Mouse (Mus musculus) liver (tissue): ENCODE measurements around the gene Coro6.

ENCODE experiments used
- DNase-seq: peaks from one replicate; pipeline ENCODE4 v3.0.0-alpha.2; 2020; ENCODE audit warnings: mixed read lengths

Coro6 gene

DNA sequence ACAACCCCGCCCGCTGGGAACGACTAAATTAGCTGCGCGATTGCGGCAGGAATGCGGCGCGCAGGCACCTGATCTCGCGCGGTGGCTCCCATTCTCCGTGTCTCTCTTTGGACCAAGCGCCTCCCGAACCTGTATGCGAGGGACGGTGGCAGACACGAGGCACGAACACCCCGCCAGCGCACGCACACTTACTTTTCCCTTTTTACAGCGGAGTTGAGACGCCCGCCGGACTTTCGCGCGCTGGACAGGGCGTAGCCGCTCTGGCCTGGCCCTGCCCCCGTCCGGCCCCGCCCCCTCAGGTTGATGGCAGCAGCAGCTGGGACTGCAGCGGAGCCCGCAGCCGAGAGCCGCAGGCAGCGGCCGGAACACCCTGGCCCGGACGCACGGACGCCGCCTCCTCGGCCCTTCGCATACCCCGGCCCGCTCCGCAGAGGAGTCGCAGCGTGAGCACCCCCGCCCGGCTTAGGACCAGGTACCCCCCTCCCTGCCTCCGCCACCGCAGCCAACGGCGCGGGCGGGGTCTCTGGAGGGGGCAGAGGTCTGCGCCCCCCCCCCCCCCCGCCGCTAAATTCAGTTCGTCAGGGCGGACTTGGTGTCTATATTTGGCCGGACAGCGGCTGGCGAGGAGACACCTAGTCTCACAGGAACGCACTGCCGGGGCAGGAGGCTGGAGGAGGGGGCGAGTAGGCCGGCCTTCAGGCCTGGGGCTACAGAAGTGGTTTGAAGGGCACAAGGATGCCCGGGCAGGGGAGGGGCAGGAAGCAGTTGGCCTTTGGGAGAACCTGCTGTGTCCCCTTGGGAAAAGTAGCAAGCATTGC lies at the start of gene Coro6:
Gene Coro6 (plus strand): TSS at position 129 of the 818 bp plus-strand sequence.
- peak; percentile 74 for DNase-seq

DNA sequence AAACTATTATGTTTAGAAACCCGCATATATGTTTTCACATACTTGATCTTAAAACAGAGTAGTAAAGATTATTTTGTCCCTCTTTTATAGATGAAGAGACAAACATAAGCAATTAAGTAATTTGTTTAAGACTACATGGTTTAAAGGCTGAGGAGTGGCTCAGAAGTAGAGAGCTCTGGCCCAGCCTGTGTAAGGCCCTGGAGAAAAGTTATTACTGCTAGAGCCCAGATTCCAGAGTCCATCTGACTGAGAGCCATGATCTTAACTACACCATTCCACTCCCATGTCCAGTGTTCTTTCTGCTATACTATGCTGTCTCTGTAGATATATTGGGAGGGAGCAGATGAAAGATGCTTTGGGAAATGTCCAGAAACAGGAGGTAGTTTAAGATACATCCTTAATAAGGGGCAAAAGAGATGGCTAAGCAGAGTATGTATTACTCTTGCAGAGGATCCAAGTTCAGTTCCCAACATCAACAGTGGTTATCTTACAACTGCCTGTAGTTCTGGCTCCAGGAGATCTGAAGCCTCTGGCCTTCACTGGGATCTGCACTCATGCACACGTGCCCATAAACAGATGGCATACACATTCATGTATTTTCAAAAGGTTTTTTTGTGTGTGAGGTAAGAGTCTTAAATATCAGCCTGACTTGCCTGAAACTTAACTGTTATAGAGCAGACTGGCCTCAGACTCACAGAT lies 47.9 kb upstream of the Coro6 start:
- DNase-seq, result no peak

DNA sequence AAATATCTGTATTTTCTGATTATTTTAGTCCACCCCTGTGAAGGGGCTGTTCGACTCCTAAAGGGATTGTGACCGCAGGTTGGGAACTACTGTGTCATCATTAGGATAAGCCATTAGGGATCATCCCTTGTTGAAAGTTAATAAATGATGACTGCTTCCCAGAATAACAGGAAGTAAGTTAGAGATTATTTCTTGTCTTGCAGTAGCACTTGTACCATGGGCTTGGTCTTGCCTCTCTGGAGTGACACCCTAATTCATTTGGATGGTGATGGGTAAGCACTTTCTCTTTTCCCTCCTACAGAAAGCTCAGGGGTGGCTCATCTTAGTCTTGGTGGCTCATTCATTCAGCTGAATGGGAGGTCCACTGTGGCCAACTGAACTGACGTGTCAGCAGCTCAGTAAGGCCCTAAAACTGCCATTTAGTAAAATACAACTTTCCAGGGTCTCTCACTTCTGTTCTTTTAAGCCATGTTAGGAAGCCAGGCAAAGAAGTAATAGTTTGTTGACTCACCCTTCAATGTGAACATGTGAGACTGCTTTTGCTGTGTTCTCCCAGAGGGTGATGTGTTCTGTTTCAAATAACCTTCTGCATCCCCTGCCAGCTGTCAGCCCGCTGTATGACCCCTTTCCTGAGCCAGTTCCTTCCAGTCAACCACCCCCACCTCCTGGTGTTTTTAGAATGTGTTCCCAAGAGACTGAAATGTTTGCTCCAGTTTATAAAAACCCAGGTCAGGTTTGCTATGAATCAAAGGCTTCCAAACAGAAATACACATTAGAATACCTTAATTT lies 45.8 kb upstream of the Coro6 start:
- DNase-seq, result no peak

DNA sequence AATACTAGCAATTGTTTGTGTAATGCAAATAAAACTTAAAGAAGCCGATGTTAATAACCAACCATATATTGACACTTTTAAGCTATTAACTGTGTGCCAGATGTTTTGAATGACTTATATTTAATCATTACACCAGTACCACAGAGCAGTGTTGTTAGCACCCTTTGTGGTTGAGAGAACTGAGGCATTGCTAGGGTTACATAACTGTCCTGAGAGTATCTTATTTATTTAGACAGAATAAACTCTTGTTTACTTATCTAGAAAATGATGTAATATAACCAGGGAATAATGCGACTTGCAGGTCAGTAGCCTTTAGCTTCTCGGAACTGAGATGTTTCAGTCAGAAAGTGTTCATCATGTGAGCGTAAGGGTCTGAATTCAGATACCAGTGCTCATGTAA lies 44.2 kb upstream of the Coro6 start:
- DNase-seq, result no peak

DNA sequence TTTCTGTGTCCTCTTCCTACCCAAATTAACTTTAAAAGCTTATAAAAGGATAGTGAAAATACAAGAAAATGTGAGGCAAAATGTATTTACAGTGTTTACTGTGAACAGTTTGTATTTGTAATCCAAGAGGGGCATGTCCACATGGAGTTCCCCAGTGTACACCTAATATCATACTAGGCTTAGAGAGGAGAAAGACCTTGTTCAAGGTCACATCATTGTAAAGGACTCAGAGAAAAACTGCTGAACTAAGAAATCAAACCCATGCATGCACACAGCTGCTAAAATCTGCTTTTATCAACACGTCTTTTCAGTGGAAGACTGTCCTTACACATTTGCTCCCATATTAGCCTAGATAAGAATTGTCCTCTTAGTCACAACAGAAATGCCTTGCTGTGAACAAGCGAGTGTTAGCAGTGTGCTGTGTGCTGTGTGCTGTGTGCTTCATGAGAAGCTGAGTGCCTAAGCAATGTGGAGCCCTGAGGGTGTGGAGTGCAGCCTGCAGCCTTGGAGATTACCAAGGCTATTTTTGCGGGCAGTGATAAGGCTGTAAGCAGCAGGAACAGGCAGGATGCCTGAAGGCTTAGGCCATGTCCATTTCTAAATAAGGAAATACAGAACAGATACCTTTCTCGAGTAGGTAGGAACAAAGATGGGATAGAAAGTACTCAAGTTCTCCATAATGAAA lies 38.9 kb upstream of the Coro6 start:
- DNase-seq, result peak; percentile 81

DNA sequence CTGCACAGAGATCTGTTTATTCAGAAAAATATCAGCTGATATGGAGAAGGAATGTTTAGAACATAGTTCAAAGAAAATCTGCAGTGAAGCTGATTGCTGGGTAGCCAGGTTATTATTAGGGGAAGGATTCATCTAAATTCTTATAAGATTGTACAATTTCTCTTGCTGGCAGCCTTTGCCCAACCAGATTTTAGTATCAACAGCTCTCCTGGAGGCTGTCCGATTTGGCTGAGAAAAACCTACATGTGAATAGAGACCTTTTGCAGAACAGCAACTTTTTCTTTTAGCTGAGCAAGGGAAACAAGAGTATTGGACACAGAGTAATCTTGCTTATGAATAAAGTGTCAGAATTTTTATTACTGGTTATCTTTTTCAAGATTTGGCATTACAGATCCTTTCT lies 33.8 kb upstream of the Coro6 start:
- DNase-seq, result no peak

DNA sequence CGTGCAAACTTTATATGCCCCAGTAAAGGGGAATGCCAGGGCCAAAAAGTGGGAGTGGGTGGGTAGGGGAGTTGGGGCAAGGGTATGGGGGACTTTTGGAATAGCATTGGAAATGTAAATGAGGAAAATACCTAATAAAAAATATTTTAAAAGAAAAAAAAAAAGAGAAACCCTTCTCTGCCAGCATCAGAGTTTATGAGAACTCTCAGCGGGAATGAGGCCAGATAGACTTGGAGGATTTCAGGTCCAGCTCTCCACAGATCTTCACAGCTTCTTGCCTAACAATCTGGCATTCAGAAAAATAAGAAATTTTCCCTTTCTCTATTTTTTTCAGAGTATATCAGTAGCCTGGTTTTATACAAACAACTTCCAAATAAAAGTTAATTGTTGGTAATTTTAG lies 25.2 kb upstream of the Coro6 start:
- no peak for DNase-seq

DNA sequence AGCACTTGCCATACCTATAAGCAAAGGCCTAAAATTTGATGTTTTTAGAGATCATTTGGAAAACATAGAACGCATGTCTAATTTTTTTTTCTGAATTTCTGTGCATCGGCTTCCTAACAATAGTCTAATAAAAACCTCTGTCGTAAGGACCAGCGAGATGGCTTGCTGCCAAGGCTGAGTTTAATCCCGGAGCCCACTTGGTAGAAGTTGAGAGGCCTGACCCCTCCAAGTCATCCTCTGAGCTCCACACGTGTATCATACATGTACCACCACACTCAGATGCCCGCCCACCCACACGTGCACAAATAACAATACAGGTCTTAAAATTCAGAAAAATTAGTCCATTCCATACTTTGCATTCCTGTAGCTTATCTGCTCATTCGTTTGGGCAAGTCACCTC lies 22.1 kb upstream of the Coro6 start:
- DNase-seq, result no peak

DNA sequence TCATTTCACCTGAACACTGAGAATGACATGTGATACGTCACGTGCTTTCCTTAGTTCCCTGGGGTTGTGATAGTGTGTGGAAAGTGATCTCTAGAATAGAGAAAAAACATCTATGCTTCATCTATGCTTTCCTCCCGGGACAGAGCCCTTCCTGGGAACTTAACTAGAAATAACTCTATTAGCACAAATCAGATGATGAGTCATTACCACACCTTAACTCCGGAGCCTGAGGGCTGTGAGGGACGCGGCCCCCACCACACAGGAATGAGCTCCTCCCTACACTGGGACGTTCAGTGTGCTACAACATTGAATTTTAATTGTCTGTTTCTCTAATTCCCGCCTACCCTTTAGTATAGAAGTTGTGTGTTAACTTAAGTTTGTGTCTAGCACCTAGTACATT lies 21.2 kb upstream of the Coro6 start:
- no peak for DNase-seq

DNA sequence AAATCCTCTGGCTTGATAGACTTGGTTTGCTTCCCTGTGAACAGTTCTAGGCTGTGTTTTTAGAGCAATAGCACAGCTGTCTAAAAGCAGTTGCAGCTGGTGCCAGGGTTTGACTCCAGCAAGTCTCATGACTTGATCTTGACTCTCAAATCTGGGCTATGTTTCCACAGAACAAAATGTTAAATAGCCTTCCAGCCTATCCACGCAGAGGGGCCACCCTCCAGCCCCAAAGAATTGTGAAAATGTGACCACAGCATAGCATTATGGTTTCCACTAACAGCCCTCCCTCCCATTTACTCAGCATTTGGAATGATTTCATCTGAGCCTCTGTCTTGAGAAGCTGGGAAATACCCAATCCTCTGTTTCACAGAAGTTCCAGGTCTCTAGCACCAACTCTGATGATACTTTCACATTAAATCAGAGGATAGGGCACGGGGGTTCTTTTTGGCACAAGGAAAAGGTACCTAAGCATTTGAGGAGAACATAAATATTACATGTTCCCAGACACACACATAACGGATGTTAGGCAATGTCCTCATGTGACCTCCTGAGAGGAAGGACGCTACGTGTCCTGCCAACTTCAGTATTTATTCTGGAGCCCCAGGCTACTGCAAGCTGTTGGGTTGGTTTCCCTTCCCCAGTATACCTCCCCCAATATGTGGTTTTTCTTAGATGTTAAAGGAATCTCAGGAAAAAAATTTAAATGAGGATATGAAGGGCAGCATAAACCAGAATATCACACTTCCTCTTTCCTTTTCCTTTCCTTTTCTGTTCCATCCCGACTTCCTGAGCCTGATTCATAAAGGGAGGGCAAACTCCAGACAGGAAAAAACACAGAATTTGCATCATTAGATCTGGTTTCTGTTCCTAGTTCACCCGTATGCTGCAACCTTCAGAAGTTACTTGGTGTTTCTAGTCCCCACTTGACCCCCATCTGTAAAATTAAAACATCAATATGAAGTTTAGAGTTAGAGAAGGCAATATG lies 19.7 kb upstream of the Coro6 start:
- no peak for DNase-seq

DNA sequence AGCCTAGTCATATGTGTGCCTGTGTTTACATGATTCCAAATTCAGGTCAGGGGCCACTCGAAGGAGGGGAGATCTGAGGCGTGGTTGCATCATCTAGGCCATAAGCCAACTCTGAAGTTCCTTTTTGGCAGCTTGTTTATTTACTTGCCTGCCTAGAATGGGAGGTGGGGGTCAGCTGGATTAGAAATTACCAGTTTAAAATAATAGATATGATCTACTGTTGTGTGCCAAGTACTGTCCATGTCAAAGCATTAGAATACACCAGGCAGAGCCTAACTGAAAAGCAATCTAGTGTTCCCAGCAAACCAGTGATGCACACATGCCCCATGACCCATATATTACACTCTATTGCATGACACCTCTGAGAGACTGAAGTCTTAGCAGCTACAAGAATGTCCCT lies 17.3 kb upstream of the Coro6 start:
- DNase-seq, result no peak

DNA sequence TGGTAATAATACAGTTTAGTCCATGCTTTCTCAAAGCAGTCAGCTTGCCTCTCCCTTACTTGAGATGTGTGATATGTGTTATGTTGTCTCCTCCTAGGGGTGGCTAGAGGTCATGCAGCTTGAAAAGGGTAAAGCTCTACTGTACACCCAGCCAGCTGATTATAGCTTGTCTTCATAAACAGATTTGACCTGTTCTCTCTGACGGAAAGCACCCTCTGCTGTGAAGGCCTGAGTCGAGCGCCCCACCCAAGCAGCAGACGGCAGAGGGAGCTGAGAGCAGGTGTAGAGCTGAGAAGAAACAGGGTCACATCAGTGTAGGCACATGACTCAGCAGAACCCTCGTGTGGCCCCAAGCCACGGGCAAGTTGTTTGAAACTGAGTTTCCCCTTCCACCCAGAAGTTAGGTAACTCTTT lies 15.6 kb upstream of the Coro6 start:
- peak; percentile 73 for DNase-seq

DNA sequence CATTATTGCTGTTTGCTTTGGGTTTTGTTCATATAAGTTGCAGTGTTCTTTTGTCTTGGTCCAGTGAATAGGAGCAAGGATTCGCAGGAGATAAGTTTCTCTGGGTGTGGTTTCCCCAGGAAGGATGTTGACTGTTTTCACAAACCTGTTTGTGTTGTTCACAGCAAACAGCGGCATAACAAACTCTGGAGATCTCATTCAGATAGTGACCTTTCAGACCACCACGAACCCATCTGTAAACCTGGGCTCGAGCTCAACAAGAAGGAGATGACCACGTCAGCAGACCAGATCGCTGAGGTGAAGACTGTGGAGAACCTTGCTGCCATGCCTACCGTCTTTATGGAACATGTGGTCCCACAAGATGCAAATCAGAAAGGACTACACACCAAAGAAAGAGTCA lies 13.0 kb upstream of the Coro6 start:
- no peak for DNase-seq

DNA sequence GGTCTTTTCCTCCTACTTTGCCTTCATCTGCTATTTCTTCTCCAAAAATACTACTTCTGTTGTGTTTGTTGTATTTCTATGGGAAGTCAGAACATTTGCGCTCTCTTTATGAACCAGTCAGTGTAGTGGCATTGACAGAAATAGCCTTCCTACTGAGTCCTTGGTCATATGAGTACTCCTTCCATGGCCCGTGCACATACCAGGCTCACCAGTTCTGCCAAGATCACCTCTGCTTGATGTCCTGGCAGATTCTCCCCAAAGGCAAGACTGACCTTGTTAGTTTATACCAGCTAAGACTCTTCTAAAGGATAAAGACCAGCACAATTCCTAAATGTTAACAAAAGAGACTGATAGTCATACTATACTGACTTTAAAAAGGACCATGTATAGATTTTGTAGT lies 10.5 kb upstream of the Coro6 start:
- no peak for DNase-seq

DNA sequence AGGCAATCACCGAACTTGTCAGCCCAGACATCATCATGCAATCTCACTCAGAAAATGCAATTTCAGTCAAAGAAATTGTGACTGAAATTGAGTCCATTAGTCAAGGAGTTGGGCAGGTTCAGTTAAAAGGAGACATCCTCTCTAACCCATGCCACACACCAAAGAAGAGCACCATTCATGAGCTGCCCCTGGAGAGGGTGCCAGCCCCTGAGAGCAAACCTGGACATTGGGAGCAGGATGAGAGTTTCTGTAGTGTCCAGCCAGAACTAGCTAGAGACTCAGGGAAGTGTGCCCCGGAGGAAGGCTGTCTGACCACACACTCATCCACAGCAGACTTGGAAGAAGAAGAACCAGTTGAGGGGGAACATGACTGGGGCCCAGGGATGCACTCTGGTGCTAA lies 8.8 kb upstream of the Coro6 start:
- no peak for DNase-seq

DNA sequence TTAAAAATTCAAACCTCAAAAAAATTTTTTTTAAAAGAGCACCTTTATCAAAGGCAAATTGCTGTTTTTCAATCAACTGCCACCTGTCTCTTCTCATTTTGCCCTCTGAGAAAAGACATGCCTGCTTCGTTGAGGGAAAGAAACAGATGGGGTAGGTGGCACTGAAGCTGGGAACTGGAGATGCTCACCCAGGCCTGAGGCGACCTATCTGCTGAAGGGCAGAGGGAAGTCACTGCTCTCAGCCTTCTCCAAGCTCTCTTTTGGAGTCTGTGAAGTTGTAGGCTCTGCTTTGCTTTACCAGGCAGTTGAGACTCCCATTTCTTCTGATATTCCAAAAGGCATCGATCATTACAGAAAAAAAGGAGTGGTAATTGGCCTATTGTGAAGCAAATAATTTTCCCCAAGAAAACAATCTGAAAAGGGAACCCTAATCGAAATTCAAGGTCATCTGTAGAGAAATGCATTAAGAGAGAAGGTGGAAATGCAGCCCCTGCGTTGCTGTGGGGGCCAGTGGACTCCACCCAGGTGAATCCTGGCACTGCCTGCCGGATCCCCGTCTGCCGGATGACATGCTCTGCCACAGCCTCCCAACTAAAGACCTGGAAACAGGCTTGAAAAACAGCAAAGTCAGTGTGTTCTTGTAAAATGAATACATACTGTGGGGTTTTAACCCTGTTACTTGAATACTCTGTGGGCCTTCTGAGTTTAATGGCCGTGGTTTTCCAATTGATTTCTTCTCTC lies 6.3 kb upstream of the Coro6 start:
- no peak for DNase-seq

DNA sequence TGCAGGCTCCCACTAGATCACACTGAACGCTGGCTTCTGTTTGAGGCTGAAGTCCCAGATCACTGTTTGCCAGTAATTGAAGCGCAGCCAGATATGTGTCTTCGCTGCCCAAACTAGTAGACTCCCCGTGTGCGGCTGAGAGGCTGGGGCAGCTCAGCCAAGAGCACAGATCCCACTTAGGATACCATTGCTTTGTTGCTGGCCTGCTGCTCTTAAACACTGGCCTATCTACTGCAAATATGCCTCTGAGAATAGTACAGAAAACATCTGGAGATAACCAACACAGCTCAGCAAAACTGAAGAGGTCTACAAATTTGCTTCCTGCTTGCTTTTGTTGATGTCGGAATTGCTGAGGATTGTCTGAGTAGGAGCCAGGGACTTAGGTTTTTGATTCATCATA lies 5.3 kb upstream of the Coro6 start:
- no peak for DNase-seq

DNA sequence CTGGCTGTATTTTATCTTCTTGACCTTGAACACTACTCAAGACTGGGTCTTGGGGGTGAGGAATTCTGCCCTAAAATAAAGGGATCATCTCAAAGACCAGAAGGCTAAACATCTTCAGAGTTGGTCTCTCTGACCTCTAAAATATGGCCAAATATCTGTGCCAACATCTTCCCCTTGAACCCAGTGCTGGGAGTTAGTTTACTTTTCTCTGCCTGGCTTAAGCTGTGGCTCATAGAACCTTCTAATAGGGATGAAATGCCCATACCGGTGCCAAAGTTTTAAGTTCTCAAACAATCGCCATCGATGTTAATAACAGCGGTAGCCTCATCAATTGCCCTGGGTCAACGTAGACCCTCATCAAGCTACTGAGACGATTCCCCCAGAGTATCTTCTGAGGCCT lies 355 bp upstream of the Coro6 start:
- DNase-seq, result no peak

DNA sequence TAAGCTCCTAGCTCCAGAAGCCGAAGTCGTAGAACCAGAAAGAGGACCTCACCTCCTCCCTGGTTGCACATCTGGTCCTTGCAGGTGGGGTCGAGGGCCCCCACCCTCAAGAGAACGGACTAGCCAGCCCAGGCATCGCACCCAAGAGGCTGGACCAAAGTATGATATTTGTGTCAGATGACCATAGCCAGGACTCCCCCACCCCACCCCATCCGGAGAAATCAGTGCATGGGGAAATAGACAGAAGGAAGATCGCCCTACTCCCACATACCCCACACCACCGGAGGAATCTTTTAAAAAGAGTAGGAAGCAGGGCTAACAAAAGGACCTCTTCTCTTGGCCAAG lies 862 bp downstream of the Coro6 start:
- DNase-seq, result no peak

DNA sequence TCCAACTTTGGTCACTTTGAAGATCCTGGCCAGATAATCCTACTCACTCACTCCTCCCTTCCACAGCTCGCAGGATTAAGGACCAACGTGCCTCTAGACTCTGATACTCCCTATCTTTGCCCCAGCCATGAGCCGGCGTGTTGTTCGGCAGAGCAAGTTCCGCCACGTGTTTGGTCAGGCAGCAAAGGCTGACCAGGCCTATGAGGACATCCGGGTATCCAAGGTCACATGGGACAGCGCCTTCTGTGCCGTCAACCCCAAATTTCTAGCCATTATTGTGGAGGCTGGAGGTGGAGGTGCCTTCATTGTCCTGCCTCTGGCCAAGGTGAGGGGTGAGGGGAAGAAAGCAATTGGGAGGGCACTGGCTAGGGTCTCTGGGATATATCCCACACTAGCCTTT lies 1.6 kb downstream of the Coro6 start:
- no peak for DNase-seq

DNA sequence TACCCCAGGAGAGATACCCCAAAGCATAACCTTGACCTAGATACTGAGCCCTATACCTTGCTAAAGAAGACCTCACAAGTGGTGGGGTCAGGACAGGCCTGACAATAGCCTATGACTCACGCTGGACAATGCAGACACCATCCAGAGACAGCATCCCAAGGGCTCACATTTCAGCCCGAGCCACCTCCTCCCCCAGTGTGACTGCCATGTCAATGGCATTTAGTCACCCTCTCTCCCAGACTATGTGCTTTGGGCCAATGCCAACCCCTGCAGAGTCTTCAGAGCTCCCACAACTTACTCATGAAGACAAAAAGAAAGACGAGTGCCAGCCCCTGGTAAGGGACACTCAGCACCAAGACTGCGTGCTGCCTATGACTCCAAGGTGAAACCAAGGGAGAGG lies 2.5 kb downstream of the Coro6 start:
- DNase-seq, result no peak
